Mouse (Mus musculus) neural tube, embryonic 13.5 days (tissue): Measurements from ENCODE around the gene Abca12. TPM values are rescaled to one million over a fixed set of nuclear protein-coding genes. Genes with fewer than 3 reads are reported as not detected.

ENCODE experiments used
- ATAC-seq: fragments of 200-750 bp; cut with Nextera tagmentation; 2 replicates; pipeline ENCODE4 v1.8.0; 2017; ENCODE audit warnings: low read depth, mild to moderate bottlenecking, moderate TSS enrichment, moderate library complexity
- H3K27ac ChIP-seq: fragments of 300-500 bp; sonication (generic); replicated peaks from 2 replicates; pipeline ENCODE4 v1.5.1; 2015; ENCODE audit warnings: moderate library complexity, mild to moderate bottlenecking, inconsistent platforms
- H3K27me3 ChIP-seq: fragments of 300-500 bp; sonication (generic); 2 replicates; pipeline ENCODE4 v1.6.1; 2015; ENCODE audit warnings: mild to moderate bottlenecking, inconsistent platforms
- H3K36me3 ChIP-seq: fragments of 300-500 bp; sonication (generic); 2 replicates; pipeline ENCODE4 v1.6.1; 2015; ENCODE audit warnings: mild to moderate bottlenecking, inconsistent platforms
- H3K4me1 ChIP-seq: fragments of 300-500 bp; sonication (generic); replicated peaks from 2 replicates; pipeline ENCODE4 v1.6.1; 2015; ENCODE audit warnings: inconsistent platforms
- H3K4me2 ChIP-seq: fragments of 300-500 bp; sonication (generic); 2 replicates; pipeline ENCODE4 v1.6.1; 2015; ENCODE audit warnings: inconsistent platforms, mild to moderate bottlenecking, moderate library complexity
- H3K4me3 ChIP-seq: fragments of 300-500 bp; sonication (generic); 2 replicates; pipeline ENCODE4 v1.5.1; 2015; ENCODE audit warnings: mild to moderate bottlenecking, inconsistent platforms
- H3K9ac ChIP-seq: fragments of 300-500 bp; sonication (generic); 2 replicates; pipeline ENCODE4 v1.6.1; 2015; ENCODE audit warnings: moderate library complexity, mild to moderate bottlenecking, inconsistent platforms
- H3K9me3 ChIP-seq: fragments of 300-500 bp; sonication (generic); 2 replicates; pipeline ENCODE4 v1.6.1; 2016; ENCODE audit warnings: inconsistent platforms
- WGBS: fragments of 180-500 bp; shearing (Covaris S2); methylation state at CpG from one replicate; pipeline ENCODE4 v1.1.7; 2015; 5-methylcytosine and 5-hydroxymethylcytosine counted together
- polyA plus RNA-seq: library from polyadenylated mRNA; unstranded; fragments of >200 nt; fragmentation: Nextera tagmentation; extraction: Ambion mirVana; gene quantifications from 2 replicates; pipeline ENCODE4 v1.2.1, GENCODE M21; 2015

Gene Abca12
- polyA plus RNA-seq = 0.06 and 0.07 TPM in 2 replicates

- ATAC-seq = no peak
- Histone ChIP-seq H3K4me3 (no peak within 1 kb of the TSS), H3K4me1 (no peaks in the 10 kb centered on the region), H3K27me3 (no peaks in the 10 kb centered on the region), H3K4me2 (no peak within 1 kb of the TSS), H3K9me3 (no peaks in the 10 kb centered on the region), H3K36me3 (no peaks in the 10 kb centered on the region), H3K9ac (no peak within 1 kb of the TSS), H3K27ac (no peak within 1 kb of the TSS)
- 89% methylated on average over 7 of the region's 7 CpGs for WGBS
These were observed at the start of gene Abca12 for GRCm38 (mm10) chr1:71414810-71415209. TSS of gene Abca12 (minus strand) at chr1:71414910.

GRCm38 (mm10) chr1:71457961-71458360 lies 43.3 kb upstream of the Abca12 start:
- 84% methylated on average over 3 of the region's 3 CpGs for WGBS
- no peaks in the 10 kb centered on the region for H3K27me3 ChIP-seq

GRCm38 (mm10) chr1:71447424-71447823 lies 32.7 kb upstream of the Abca12 start:
- Histone ChIP-seq H3K9ac (no peak overlapping the region), H3K4me2 (no peak overlapping the region), H3K27me3 (no peaks in the 10 kb centered on the region), H3K4me1 (peaks cover 5% of the 10 kb centered on the region; the same call in 1 of the 2 replicates), H3K36me3 (no peaks in the 10 kb centered on the region), H3K27ac (no peak overlapping the region), H3K4me3 (no peak overlapping the region), H3K9me3 (no peaks in the 10 kb centered on the region)
- WGBS = 96% methylated on average over 4 of the region's 4 CpGs
- ATAC-seq = no peak

More at GRCm38 (mm10) chr1:71457961-71458360, 43.3 kb upstream of the Abca12 start:
- H3K4me3 ChIP-seq = no peak overlapping the region
- no peaks in the 10 kb centered on the region for H3K4me1 ChIP-seq
- no peak overlapping the region for H3K4me2 ChIP-seq
- H3K27ac ChIP-seq = no peak overlapping the region
- no peaks in the 10 kb centered on the region for H3K36me3 ChIP-seq
- no peaks in the 10 kb centered on the region for H3K9me3 ChIP-seq
- H3K9ac ChIP-seq = no peak overlapping the region
- no peak for ATAC-seq

GRCm38 (mm10) chr1:71421741-71422333 lies 7.1 kb upstream of the Abca12 start:
- no peak for ATAC-seq
- no peak overlapping the region for H3K9ac ChIP-seq
- 52% methylated on average over 13 of the region's 13 CpGs for WGBS
- H3K9me3 ChIP-seq = no peaks in the 10 kb centered on the region
- H3K27me3 ChIP-seq = no peaks in the 10 kb centered on the region
- H3K4me3 ChIP-seq = no peak overlapping the region
- H3K27ac ChIP-seq = no peak overlapping the region
- no peaks in the 10 kb centered on the region for H3K4me1 ChIP-seq
- no peaks in the 10 kb centered on the region for H3K36me3 ChIP-seq
- no peak overlapping the region for H3K4me2 ChIP-seq

GRCm38 (mm10) chr1:71418467-71418866 lies 3.8 kb upstream of the Abca12 start:
- no peaks in the 10 kb centered on the region for H3K4me1 ChIP-seq
- WGBS = 89% methylated on average over 5 of the region's 5 CpGs
- H3K4me2 ChIP-seq = no peak overlapping the region
- no peak overlapping the region for H3K27ac ChIP-seq
- no peaks in the 10 kb centered on the region for H3K27me3 ChIP-seq
- no peak overlapping the region for H3K9ac ChIP-seq
- no peak overlapping the region for H3K4me3 ChIP-seq
- no peaks in the 10 kb centered on the region for H3K9me3 ChIP-seq
- ATAC-seq = no peak
- no peaks in the 10 kb centered on the region for H3K36me3 ChIP-seq

GRCm38 (mm10) chr1:71417951-71418350 lies 3.2 kb upstream of the Abca12 start:
- H3K36me3 ChIP-seq = no peaks in the 10 kb centered on the region
- H3K27ac ChIP-seq = no peak overlapping the region
- H3K27me3 ChIP-seq = no peaks in the 10 kb centered on the region
- H3K9ac ChIP-seq = no peak overlapping the region
- H3K4me1 ChIP-seq = no peaks in the 10 kb centered on the region
- no peak overlapping the region for H3K4me2 ChIP-seq
- 61% methylated on average over 5 of the region's 5 CpGs for WGBS
- no peaks in the 10 kb centered on the region for H3K9me3 ChIP-seq
- no peak overlapping the region for H3K4me3 ChIP-seq
- ATAC-seq = no peak

- ATAC-seq = no peak
- Histone ChIP-seq H3K27me3 (no peaks in the 10 kb centered on the region), H3K27ac (no peak overlapping the region), H3K9ac (no peak overlapping the region), H3K4me2 (no peak overlapping the region), H3K4me1 (no peaks in the 10 kb centered on the region), H3K36me3 (no peaks in the 10 kb centered on the region), H3K4me3 (no peak overlapping the region), H3K9me3 (no peaks in the 10 kb centered on the region)
- WGBS = 71% methylated on average over 5 of the region's 6 CpGs
These were observed 626 bp downstream of the Abca12 start for GRCm38 (mm10) chr1:71414084-71414483.

- no peaks in the 10 kb centered on the region for H3K36me3 ChIP-seq
- H3K27ac ChIP-seq = no peak overlapping the region
- no peak overlapping the region for H3K9ac ChIP-seq
- H3K4me2 ChIP-seq = no peak overlapping the region
- ATAC-seq = no peak
- no peaks in the 10 kb centered on the region for H3K27me3 ChIP-seq
- WGBS = 90% methylated on average over 11 of the region's 11 CpGs
- H3K4me1 ChIP-seq = no peaks in the 10 kb centered on the region
- no peak overlapping the region for H3K4me3 ChIP-seq
- no peaks in the 10 kb centered on the region for H3K9me3 ChIP-seq
These were observed 1.6 kb downstream of the Abca12 start for GRCm38 (mm10) chr1:71413114-71413513.

- 79% methylated on average over 7 of the region's 7 CpGs for WGBS
- Histone ChIP-seq H3K4me2 (no peak overlapping the region), H3K4me1 (no peaks in the 10 kb centered on the region), H3K9ac (no peak overlapping the region), H3K27me3 (no peaks in the 10 kb centered on the region), H3K9me3 (no peaks in the 10 kb centered on the region), H3K27ac (no peak overlapping the region), H3K4me3 (no peak overlapping the region), H3K36me3 (no peaks in the 10 kb centered on the region)
- ATAC-seq = no peak
These were observed 7.0 kb downstream of the Abca12 start for GRCm38 (mm10) chr1:71407711-71408110.

- H3K27ac ChIP-seq = no peak overlapping the region
- ATAC-seq = no peak
- H3K4me1 ChIP-seq = peaks cover 4% of the 10 kb centered on the region; the same call in 1 of the 2 replicates
- no peaks in the 10 kb centered on the region for H3K27me3 ChIP-seq
- no peaks in the 10 kb centered on the region for H3K9me3 ChIP-seq
- no peaks in the 10 kb centered on the region for H3K36me3 ChIP-seq
- H3K4me3 ChIP-seq = no peak overlapping the region
- 82% methylated on average over 3 of the region's 3 CpGs for WGBS
- no peak overlapping the region for H3K4me2 ChIP-seq
- no peak overlapping the region for H3K9ac ChIP-seq
These were observed 17.1 kb downstream of the Abca12 start for GRCm38 (mm10) chr1:71397635-71398034.

GRCm38 (mm10) chr1:71396105-71396504 lies 18.6 kb downstream of the Abca12 start:
- Histone ChIP-seq H3K27me3 (no peaks in the 10 kb centered on the region), H3K36me3 (no peaks in the 10 kb centered on the region), H3K27ac (no peak overlapping the region), H3K9me3 (no peaks in the 10 kb centered on the region), H3K4me3 (no peak overlapping the region), H3K4me1 (no peaks in the 10 kb centered on the region), H3K4me2 (no peak overlapping the region), H3K9ac (no peak overlapping the region)
- ATAC-seq = no peak
- WGBS = 83% methylated on average over 5 of the region's 5 CpGs

GRCm38 (mm10) chr1:71394177-71394576 lies 20.5 kb downstream of the Abca12 start:
- Histone ChIP-seq H3K4me3 (no peak overlapping the region), H3K36me3 (no peaks in the 10 kb centered on the region), H3K27ac (no peak overlapping the region), H3K4me2 (no peak overlapping the region), H3K9ac (no peak overlapping the region), H3K9me3 (no peaks in the 10 kb centered on the region), H3K4me1 (no peaks in the 10 kb centered on the region), H3K27me3 (no peaks in the 10 kb centered on the region)
- no peak for ATAC-seq
- WGBS = 75% methylated on average over 2 of the region's 2 CpGs

- no peaks in the 10 kb centered on the region for H3K4me1 ChIP-seq
- H3K27ac ChIP-seq = no peak overlapping the region
- no peaks in the 10 kb centered on the region for H3K27me3 ChIP-seq
- H3K4me3 ChIP-seq = no peak overlapping the region
- H3K9me3 ChIP-seq = no peaks in the 10 kb centered on the region
- ATAC-seq = no peak
- H3K4me2 ChIP-seq = no peak overlapping the region
- 87% methylated on average over 8 of the region's 8 CpGs for WGBS
- no peak overlapping the region for H3K9ac ChIP-seq
- no peaks in the 10 kb centered on the region for H3K36me3 ChIP-seq
These were observed 21.2 kb downstream of the Abca12 start for GRCm38 (mm10) chr1:71393489-71393888.
